Mouse (Mus musculus) olfactory bulb, adult 2 months (tissue): ENCODE data around the gene Slc44a4. TPM values are rescaled to one million over a fixed set of nuclear protein-coding genes. Genes with fewer than 3 reads are reported as not detected.

Source experiments
- H3K27ac ChIP-seq: fragments of 200-500 bp; 2 replicates; pipeline ENCODE4 v1.5.1; 2012; ENCODE audit warnings: low read depth, low read length; ENCODE audit not compliant: insufficient read depth
- H3K4me1 ChIP-seq: fragments of 200-500 bp; 2 replicates; pipeline ENCODE4 v1.6.1; 2012; ENCODE audit warnings: low read length; ENCODE audit not compliant: control insufficient read depth, insufficient read depth
- H3K4me3 ChIP-seq: fragments of 200-500 bp; 2 replicates; pipeline ENCODE4 v1.5.1; 2012; ENCODE audit warnings: mild to moderate bottlenecking, low read depth, low read length, moderate library complexity; ENCODE audit not compliant: insufficient read depth
- CTCF ChIP-seq: fragments of 200-500 bp; IDR thresholded peaks from 2 replicates; pipeline ENCODE4 v1.5.1; 2012; ENCODE audit warnings: low read depth, mild to moderate bottlenecking, low read length, moderate library complexity; ENCODE audit not compliant: insufficient read depth
- POLR2A ChIP-seq: fragments of 200-500 bp; IDR thresholded peaks from 2 replicates; pipeline ENCODE4 v1.6.1; 2012; ENCODE audit warnings: mild to moderate bottlenecking, low read depth, low read length, moderate library complexity; ENCODE audit not compliant: insufficient read depth
- WGBS: fragments of 180-500 bp; shearing (Covaris S2); methylation state at CpG from one replicate; pipeline ENCODE4 v1.1.7; 2018; 5-methylcytosine and 5-hydroxymethylcytosine counted together
- polyA plus RNA-seq: library from polyadenylated mRNA; stranded (reverse); fragments of >200 nt; gene quantifications from 2 replicates; pipeline ENCODE4 v1.2.4, GENCODE M21; 2012; ENCODE audit warnings: low replicate concordance; ENCODE audit not compliant: missing spikeins, insufficient read depth, insufficient read length

Slc44a4 gene
- polyA plus RNA-seq, 1 experiment = not detected

DNA sequence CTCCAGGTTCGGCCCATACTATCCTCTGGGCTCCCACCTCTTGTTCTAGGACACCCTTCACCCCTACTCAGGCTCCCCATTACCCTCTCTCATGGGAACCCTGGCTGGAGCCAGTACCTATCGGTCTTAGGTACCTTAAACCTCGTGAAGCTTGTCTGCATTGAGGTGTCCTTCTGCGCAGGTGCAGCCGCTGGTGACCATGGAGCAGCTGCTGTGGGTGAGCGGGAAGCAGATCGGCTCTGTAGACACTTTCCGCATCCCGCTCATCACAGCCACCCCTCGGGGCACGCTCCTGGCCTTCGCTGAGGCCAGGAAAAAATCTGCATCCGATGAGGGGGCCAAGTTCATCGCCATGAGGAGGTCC, 17.5 kb downstream of the Slc44a4 start:
- H3K4me3 ChIP-seq = peak overlapping the region; percentile 97
- 4% methylated on average over 14 of the region's 14 CpGs for WGBS
- 0 out of 2 replicates have a peak overlapping the region, but pooled peaks have one; percentile 67 for H3K27ac ChIP-seq
- TF ChIP-seq POLR2A = no peak
- no peak for TF ChIP-seq CTCF
- peaks cover 10% of the 10 kb centered on the region for H3K4me1 ChIP-seq

- peaks cover 10% of the 10 kb centered on the region for H3K4me1 ChIP-seq
- 76% methylated on average over 8 of the region's 8 CpGs for WGBS
- no peak for TF ChIP-seq POLR2A
- no peak for TF ChIP-seq CTCF
- H3K4me3 ChIP-seq = peak overlapping the region; percentile 97
- no peak overlapping the region for H3K27ac ChIP-seq
These were observed 18.0 kb downstream of the Slc44a4 start for GRCm38 (mm10) chr17:34932287-34932686.

DNA sequence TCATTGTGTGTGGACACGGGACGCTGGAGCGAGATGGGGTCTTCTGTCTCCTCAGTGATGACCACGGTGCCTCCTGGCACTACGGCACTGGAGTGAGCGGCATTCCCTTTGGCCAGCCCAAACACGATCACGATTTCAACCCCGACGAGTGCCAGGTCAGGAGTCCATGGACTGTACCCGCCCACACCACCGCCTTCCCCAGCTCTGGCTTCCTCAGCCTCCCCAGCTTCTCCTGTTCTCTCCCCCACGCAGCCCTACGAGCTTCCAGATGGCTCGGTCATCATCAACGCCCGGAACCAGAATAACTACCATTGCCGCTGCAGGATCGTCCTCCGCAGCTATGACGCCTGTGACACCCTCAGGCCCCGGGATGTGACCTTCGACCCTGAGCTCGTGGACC, 19.8 kb downstream of the Slc44a4 start:
- TF ChIP-seq CTCF (no peak), POLR2A (no peak)
- WGBS = 83% methylated on average over 24 of the region's 24 CpGs

GRCm38 (mm10) chr17:34934830-34935229, 20.6 kb downstream of the Slc44a4 start:
- no peak for TF ChIP-seq POLR2A
- no peak for TF ChIP-seq CTCF
- 57% methylated on average over 8 of the region's 8 CpGs for whole genome bisulfite sequencing
- Histone ChIP-seq H3K27ac (no peak overlapping the region), H3K4me3 (no peak overlapping the region), H3K4me1 (peaks cover 10% of the 10 kb centered on the region)

More for the DNA sequence above, 19.8 kb downstream of the Slc44a4 start:
- peaks cover 10% of the 10 kb centered on the region for H3K4me1 ChIP-seq
- H3K4me3 ChIP-seq = no peak overlapping the region
- no peak overlapping the region for H3K27ac ChIP-seq

DNA sequence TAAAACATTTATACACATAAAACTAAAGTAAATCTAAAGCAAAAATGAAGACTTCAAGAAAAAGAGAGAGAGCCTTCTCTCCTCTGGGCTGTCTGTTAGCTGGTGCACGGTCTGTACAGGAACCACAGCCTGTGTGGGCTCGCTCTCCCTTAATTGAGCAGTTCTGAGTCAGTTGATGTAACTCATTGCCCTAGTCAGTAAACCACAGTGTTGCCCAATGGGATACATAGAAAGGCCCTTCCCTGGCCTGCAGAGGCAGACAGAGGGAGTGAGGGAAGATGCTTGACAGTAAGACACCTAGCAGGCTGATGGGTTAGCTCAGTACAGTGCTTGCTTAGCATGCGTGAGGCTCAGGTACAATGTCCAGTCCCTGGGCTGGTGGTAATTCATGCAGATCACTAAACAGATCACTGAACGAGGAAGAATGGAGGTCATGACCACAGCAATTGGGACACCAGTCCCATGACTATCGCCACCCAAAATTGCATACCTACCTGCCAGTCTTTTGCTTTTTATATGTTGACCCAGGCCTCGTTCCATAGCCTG, 23.8 kb downstream of the Slc44a4 start:
- 88% methylated on average over 6 of the region's 6 CpGs for WGBS

GRCm38 (mm10) chr17:34941344-34942041, 27.2 kb downstream of the Slc44a4 start:
- H3K4me1 ChIP-seq = peaks cover 3% of the 10 kb centered on the region
- TF ChIP-seq POLR2A = no peak
- TF ChIP-seq CTCF = no peak
- peak overlapping the region; percentile 33; the same call in 1 of the 2 replicates for H3K4me3 ChIP-seq
- no peak overlapping the region for H3K27ac ChIP-seq
- WGBS = 12% methylated on average over 15 of the region's 15 CpGs

More for the DNA sequence above, 23.8 kb downstream of the Slc44a4 start:
- Histone ChIP-seq H3K4me3 (no peak overlapping the region), H3K4me1 (peaks cover 8% of the 10 kb centered on the region), H3K27ac (no peak overlapping the region)
- TF ChIP-seq CTCF = no peak
- TF ChIP-seq POLR2A = no peak

GRCm38 (mm10) chr17:34943128-34943815, 29.0 kb downstream of the Slc44a4 start:
- TF ChIP-seq CTCF (no peak), POLR2A (no peak)
- 82% methylated on average over 4 of the region's 4 CpGs for WGBS
- H3K4me3 ChIP-seq = no peak overlapping the region
- peaks cover 3% of the 10 kb centered on the region for H3K4me1 ChIP-seq
- H3K27ac ChIP-seq = no peak overlapping the region

- H3K27ac ChIP-seq = no peak overlapping the region
- TF ChIP-seq CTCF = no peak
- no peak for TF ChIP-seq POLR2A
- H3K4me1 ChIP-seq = peaks cover 3% of the 10 kb centered on the region
- no peak overlapping the region for H3K4me3 ChIP-seq
These were observed 30.1 kb downstream of the Slc44a4 start for GRCm38 (mm10) chr17:34944362-34944761.
